Mouse (Mus musculus) midbrain, embryonic 14.5 days (tissue): ENCODE measurements around the gene Cenps. TPM values are rescaled to one million over a fixed set of nuclear protein-coding genes. Genes with fewer than 3 reads are reported as not detected.
"Not testable (repeated sequence)": the region's sequence is repeated elsewhere in the genome, so short reads cannot be mapped to it uniquely, and the experiment has no call there.

Source experiments
- ATAC-seq: fragments of 200-750 bp; cut with Nextera tagmentation; 2 replicates; pipeline ENCODE4 v1.8.0; 2017; ENCODE audit warnings: moderate number of reproducible peaks, moderate library complexity; ENCODE audit not compliant: low FRiP score, low TSS enrichment
- DNase-seq: peaks from one replicate; pipeline ENCODE4 v3.0.0-alpha.2; 2015
- H3K27ac ChIP-seq: fragments of 300-500 bp; sonication (generic); replicated peaks from 2 replicates; pipeline ENCODE4 v1.5.1; 2014; ENCODE audit warnings: mild to moderate bottlenecking, low read depth, low read length, moderate library complexity
- H3K27me3 ChIP-seq: fragments of 300-500 bp; sonication (generic); 2 replicates; pipeline ENCODE4 v1.6.1; 2014; ENCODE audit warnings: low read length, control low read depth, mixed read lengths; ENCODE audit not compliant: control insufficient read depth, insufficient read depth
- H3K36me3 ChIP-seq: fragments of 300-500 bp; sonication (generic); 2 replicates; pipeline ENCODE4 v1.6.1; 2014; ENCODE audit warnings: low read length, control low read depth; ENCODE audit not compliant: control insufficient read depth, insufficient read depth
- H3K4me1 ChIP-seq: fragments of 300-500 bp; sonication (generic); 2 replicates; pipeline ENCODE4 v1.6.1; 2014; ENCODE audit warnings: mild to moderate bottlenecking, antibody characterized with exemption, low read length, control low read depth; ENCODE audit not compliant: control insufficient read depth, insufficient read depth
- H3K4me2 ChIP-seq: fragments of 300-500 bp; sonication (generic); 2 replicates; pipeline ENCODE4 v1.6.1; 2014; ENCODE audit warnings: mild to moderate bottlenecking, low read length, moderate library complexity
- H3K4me3 ChIP-seq: fragments of 300-500 bp; sonication (generic); replicated peaks from 2 replicates; pipeline ENCODE4 v1.5.1; 2014; ENCODE audit warnings: low read depth, low read length
- H3K9ac ChIP-seq: fragments of 300-500 bp; sonication (generic); replicated peaks from 2 replicates; pipeline ENCODE4 v1.6.1; 2014; ENCODE audit warnings: mild to moderate bottlenecking, low read length, moderate library complexity
- H3K9me3 ChIP-seq: fragments of 300-500 bp; sonication (generic); 2 replicates; pipeline ENCODE4 v1.6.1; 2016; ENCODE audit warnings: low read length, control low read depth, mixed read lengths; ENCODE audit not compliant: control insufficient read depth
- WGBS: fragments of 180-500 bp; shearing (Covaris S2); extraction: QIAGEN DNeasy Blood & Tissue Kit; methylation state at CpG from one replicate; pipeline ENCODE4 v1.1.7; 2014; 5-methylcytosine and 5-hydroxymethylcytosine counted together
- polyA plus RNA-seq: library from polyadenylated mRNA; unstranded; fragments of >200 nt; fragmentation: Nextera tagmentation; extraction: Ambion mirVana; gene quantifications from 2 replicates; pipeline ENCODE4 v1.2.1, GENCODE M21; 2014

Cenps gene
- polyA plus RNA-seq, 1 experiment from 2014 or later = 16.9 TPM

- peaks cover 21% of the 10 kb centered on the region for H3K36me3 ChIP-seq
- no peak overlapping the region for H3K4me2 ChIP-seq
- 82% methylated on average over 2 of the region's 2 CpGs for WGBS
- no peak overlapping the region for H3K9ac ChIP-seq
- ATAC-seq = no peak
- H3K9me3 ChIP-seq = no peaks in the 10 kb centered on the region
- no peak overlapping the region for H3K4me3 ChIP-seq
- peak overlapping the region; percentile 46 for H3K27ac ChIP-seq
- H3K4me1 ChIP-seq = no peaks in the 10 kb centered on the region
- no peaks in the 10 kb centered on the region for H3K27me3 ChIP-seq
- peak; percentile 32 for DNase-seq
Measured at GRCm38 (mm10) chr4:149172666-149173065, 35.2 kb upstream of the Cenps start.

- Histone ChIP-seq H3K9ac (no peak overlapping the region), H3K4me1 (no peaks in the 10 kb centered on the region), H3K27ac (no peak overlapping the region), H3K36me3 (peaks cover 18% of the 10 kb centered on the region), H3K4me2 (no peak overlapping the region), H3K4me3 (no peak overlapping the region), H3K27me3 (no peaks in the 10 kb centered on the region), H3K9me3 (no peaks in the 10 kb centered on the region)
- DNase-seq (no peak), ATAC-seq (no peak)
- WGBS = 92% methylated on average over 5 of the region's 5 CpGs
Measured at GRCm38 (mm10) chr4:149172083-149172482, 34.7 kb upstream of the Cenps start.

GRCm38 (mm10) chr4:149171581-149171981 is 34.2 kb upstream of the Cenps start:
- Histone ChIP-seq H3K9ac (no peak overlapping the region), H3K4me3 (no peak overlapping the region), H3K9me3 (no peaks in the 10 kb centered on the region), H3K4me2 (no peak overlapping the region), H3K36me3 (peaks cover 15% of the 10 kb centered on the region), H3K4me1 (no peaks in the 10 kb centered on the region), H3K27me3 (no peaks in the 10 kb centered on the region), H3K27ac (no peak overlapping the region)
- WGBS = 81% methylated on average over 5 of the region's 5 CpGs
- ATAC-seq = no peak
- no peak for DNase-seq

GRCm38 (mm10) chr4:149170394-149170931 is 33.0 kb upstream of the Cenps start:
- Histone ChIP-seq H3K27ac (no peak overlapping the region), H3K9me3 (no peaks in the 10 kb centered on the region), H3K4me1 (peaks cover 5% of the 10 kb centered on the region; the same call in 1 of the 2 replicates), H3K27me3 (no peaks in the 10 kb centered on the region), H3K36me3 (peaks cover 7% of the 10 kb centered on the region; the same call in 1 of the 2 replicates), H3K4me2 (no peak overlapping the region), H3K4me3 (no peak overlapping the region), H3K9ac (no peak overlapping the region)
- DNase-seq (no peak), ATAC-seq (no peak)
- 62% methylated on average over 7 of the region's 7 CpGs for WGBS

GRCm38 (mm10) chr4:149169926-149170325 is 32.5 kb upstream of the Cenps start:
- ATAC-seq, H3K27ac ChIP-seq, H3K4me2 ChIP-seq, H3K27me3 ChIP-seq, H3K4me1 ChIP-seq, H3K4me3 ChIP-seq, H3K9me3 ChIP-seq, H3K9ac ChIP-seq, H3K36me3 ChIP-seq, DNase-seq: not testable (repeated sequence)
- 65% methylated on average over 7 of the region's 8 CpGs for WGBS

GRCm38 (mm10) chr4:149168016-149168415 is 30.6 kb upstream of the Cenps start:
- DNase-seq = no peak
- ATAC-seq = no peak
- Histone ChIP-seq H3K36me3 (peaks cover 16% of the 10 kb centered on the region; the same call in 1 of the 2 replicates), H3K9me3 (no peaks in the 10 kb centered on the region), H3K4me1 (peaks cover 8% of the 10 kb centered on the region; the same call in 1 of the 2 replicates), H3K9ac (no peak overlapping the region), H3K27me3 (no peaks in the 10 kb centered on the region), H3K4me2 (no peak overlapping the region), H3K4me3 (no peak overlapping the region), H3K27ac (no peak overlapping the region)
- WGBS = 87% methylated on average over 2 of the region's 2 CpGs

GRCm38 (mm10) chr4:149166957-149167611 is 29.7 kb upstream of the Cenps start:
- Histone ChIP-seq H3K9me3 (no peaks in the 10 kb centered on the region), H3K9ac (peak overlapping the region; percentile 46; the same call in 1 of the 2 replicates), H3K27ac (no peak overlapping the region), H3K27me3 (no peaks in the 10 kb centered on the region), H3K36me3 (peaks cover 20% of the 10 kb centered on the region), H3K4me2 (peak overlapping the region; percentile 93), H3K4me3 (peak overlapping the region; percentile 75), H3K4me1 (peaks cover 8% of the 10 kb centered on the region; the same call in 1 of the 2 replicates)
- no peak for DNase-seq
- WGBS = 2% methylated on average over 27 of the region's 27 CpGs
- peak; percentile 62 for ATAC-seq

- H3K4me1 ChIP-seq = peaks cover 8% of the 10 kb centered on the region; the same call in 1 of the 2 replicates
- peaks cover 23% of the 10 kb centered on the region for H3K36me3 ChIP-seq
- peak; percentile 97 for DNase-seq
- H3K4me3 ChIP-seq = peak within 1 kb of the TSS; percentile 75
- no peaks in the 10 kb centered on the region for H3K27me3 ChIP-seq
- peak; percentile 99 for ATAC-seq
- H3K9ac ChIP-seq = peak within 1 kb of the TSS; percentile 76
- peak within 1 kb of the TSS; percentile 93 for H3K4me2 ChIP-seq
- WGBS = under 1% methylated on average over 59 of the region's 59 CpGs
- H3K27ac ChIP-seq = peak within 1 kb of the TSS; percentile 72
- no peaks in the 10 kb centered on the region for H3K9me3 ChIP-seq
Measured at GRCm38 (mm10) chr4:149166215-149166946, 29.0 kb upstream of the Cenps start, which contains the start of gene Pgd. Gene Pgd, minus strand, starts transcription at chr4:149166771.
